Mouse (Mus musculus): ENCODE data around the gene Tbcc.

DNA sequence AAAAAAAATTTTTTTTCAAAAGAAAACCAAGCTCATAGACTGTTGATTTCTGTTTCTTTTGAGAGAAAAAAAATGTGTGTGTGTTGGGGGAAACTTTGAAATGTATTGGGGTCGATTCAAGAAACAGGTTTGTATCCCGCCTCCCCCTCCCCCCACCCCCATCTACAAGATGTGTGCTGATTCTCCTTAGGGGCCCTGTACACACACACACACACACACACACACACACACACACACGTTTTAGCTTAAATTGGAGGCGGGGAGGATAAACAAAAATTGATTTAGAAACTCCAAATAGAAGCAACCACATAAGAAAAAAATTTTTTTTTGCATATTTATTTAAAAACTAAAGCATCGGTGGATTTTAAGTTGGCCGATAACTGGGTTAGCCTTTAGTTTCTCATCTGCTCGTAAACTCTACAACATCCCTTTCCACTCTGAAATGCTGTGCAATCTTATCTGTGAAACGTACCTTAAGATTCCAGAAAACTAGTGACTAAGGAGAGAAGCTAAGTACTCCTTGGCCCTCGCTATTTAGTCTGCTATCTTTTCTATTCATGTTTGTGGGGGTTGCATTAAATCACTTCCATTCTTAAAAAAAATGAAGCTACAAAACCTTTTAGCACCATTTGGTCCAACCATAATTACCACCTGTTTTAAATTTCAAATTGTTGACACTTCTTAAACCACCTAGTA is 31.6 kb upstream of the Tbcc start:
- TF ChIP-seq TAL1 (IDR thresholded peaks at IDR 0.05; ENCODE audit: low read length), result no peak
- no peak for TF ChIP-seq GATA1 (IDR thresholded peaks at IDR 0.05; ENCODE audit: low read length)
